Mouse (Mus musculus) left cerebral cortex, adult 9 months (tissue): ENCODE results near the gene Fam117b.

ENCODE experiments used
- DNase-seq, 2 experiments: peaks; one replicate each; pipeline ENCODE4 v3.0.0; 2022; ENCODE audit warnings: low spot score in 2 of 2

Fam117b gene

DNA sequence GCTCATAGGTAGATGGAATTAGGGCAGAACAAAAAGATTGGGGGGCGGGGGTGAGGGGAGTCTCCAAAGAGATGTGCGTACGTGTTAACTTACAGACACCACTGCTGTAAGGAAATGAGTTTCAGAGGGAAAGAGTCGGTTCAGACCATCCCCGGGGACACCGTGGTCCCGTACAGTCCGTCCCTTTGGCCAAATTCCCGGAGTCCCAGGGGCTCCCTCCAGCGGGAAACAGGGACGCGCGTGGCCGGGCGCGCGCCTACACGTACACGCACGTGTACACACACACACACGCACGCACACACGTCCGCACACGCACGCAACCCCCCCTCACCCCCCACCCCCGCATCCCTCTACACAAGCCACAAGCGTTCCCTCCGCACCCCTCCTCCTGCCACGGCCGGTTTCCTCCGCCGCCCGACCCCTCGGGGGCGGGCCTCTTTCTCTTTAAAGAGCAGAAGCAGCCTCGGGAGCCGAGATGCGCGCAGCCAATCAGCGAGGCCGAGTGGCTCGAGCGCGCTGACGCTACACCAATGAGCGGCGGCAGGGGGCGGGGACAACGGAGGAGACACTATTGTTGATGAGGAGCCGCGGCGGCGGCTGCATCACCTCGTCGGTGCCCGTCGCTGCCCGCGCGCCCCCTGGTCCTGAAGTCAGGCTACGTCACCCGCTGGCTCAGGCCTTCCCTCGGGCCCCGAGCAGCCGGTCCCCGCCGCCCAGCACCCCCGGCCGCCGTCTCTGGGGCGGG lies at the start of gene Fam117b:
Gene Fam117b, plus strand, starts transcription at position 594 of the 745 bp plus-strand sequence.
- DNase-seq: peak; percentile 95 to 98

DNA sequence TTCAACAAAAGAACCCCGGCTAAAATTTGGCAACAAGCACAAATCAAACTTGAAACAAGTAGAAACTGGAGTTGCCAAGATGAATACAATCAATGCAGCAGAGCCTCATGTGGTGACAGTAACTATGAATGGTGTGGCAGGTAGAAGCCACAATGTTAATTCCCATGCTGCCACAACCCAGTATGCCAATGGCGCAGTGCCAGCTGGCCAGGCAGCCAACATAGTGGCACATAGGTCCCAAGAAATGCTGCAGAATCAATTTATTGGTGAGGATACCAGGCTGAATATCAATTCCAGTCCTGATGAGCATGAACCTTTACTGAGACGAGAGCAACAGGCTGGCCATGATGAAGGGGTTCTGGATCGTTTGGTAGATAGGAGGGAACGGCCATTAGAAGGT lies 44.8 kb upstream of the Fam117b start:
- DNase-seq: no peak

DNA sequence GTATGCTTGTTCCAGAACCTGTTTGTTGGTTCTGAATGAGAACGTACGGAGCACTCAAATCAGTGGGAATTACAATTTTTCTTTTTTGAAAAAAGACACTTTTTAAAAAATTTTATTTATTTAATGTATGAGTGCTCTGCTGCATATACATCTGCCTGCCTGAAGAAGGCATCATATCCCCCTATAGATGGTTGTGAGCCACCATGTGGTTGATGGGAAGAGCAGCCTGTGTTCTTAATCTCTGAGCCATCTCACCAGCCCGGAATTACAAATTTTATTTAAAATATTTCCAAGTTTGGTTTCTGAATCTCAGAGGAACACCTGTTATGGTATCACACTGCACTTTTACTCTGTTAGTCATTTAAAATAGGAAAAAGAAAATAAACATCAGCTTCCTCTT lies 38.8 kb upstream of the Fam117b start:
- no peak for DNase-seq

DNA sequence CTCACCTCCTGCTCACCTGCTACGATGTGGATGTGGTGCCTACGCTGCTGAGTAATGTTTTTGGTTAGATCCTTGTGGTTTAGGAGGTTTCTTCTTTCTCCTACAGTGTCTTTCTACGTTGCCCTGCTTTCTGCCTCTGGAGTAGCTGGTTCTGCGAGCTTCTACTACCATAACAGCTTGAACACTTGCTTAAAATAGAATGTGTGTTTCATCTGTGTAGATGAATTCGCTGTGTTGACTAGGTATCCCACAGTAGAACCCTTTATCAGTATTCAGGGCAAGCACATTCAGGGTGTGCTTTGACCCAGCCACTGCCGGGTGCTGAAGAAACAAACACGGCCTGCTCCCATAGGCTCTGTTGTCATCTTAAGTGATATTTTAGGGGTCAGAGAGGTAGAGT lies 34.7 kb upstream of the Fam117b start:
- DNase-seq: no peak

DNA sequence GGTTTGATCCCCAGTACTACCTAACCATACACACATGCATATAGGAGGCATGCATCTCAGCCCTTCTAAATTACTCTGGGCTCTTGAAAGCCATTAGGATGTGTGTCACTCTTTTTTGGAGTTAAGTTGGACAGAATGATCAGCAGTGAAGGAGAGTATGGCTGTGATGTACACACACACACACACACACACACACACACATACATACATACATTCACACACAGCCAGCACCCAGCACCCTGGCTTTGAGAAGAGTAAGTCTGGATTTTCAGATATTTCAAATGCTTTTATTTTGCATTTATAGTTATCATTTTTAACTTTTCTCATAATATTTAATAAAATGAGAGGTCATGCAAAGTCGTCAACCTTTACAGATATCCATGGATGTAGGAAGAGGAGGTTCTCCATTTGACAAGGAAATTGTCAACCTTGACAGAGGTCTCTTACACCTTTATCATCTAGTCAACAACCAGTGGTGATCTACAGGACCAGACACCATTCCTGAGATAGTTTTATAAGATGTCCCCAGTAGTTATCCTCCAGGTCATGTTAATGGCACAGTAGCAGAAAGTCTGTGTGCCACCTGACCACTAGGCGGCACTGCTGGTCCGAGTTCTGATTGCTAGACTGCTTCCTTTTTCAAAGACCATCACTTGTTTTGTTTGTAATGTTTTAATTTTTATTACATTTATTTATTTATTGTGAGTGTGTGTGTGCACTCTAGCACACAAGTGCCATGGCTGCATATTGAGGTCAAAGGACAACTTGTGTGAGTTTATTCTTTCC lies 29.3 kb upstream of the Fam117b start:
- peak in 1 of 2 experiments; percentile 77 for DNase-seq

DNA sequence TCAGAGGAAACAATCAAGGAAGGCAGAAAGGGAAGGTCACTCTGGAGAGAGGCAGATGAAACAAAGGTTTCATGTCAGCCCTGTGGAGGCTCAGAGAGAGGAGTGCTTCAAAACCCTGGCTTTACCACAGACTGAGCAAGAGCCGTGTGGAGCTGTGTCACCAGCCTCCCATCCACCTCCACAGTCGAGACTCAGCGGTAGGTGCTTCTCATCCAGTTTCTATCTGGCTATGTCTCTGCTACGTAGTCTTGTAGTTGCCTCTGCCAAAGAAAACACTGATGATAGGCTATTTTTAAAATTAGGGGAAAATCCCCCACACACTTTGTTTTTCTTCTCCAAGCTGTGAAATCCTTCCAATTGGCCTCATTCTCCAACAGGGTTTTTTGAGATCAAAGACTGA lies 25.9 kb upstream of the Fam117b start:
- DNase-seq: peak in 1 of 2 experiments; percentile 17

DNA sequence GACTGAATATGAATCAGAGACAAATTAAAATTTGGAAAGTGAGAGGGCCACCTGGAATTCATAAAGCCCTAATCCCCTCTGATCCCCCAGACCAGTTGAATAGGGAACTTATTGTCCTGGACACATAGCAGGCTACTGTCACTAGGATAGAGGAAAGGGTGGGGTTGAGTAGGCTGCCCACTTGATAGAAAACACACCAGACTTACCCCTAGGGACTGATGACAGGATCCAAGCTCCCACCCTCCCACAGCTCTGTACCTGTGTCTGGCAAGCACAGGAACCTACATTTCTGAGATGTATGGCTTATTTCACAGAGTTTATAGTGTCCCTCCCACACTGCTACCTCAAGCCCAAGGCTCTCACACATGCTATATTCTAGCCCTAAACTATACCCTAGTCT lies 24.8 kb upstream of the Fam117b start:
- DNase-seq: no peak

DNA sequence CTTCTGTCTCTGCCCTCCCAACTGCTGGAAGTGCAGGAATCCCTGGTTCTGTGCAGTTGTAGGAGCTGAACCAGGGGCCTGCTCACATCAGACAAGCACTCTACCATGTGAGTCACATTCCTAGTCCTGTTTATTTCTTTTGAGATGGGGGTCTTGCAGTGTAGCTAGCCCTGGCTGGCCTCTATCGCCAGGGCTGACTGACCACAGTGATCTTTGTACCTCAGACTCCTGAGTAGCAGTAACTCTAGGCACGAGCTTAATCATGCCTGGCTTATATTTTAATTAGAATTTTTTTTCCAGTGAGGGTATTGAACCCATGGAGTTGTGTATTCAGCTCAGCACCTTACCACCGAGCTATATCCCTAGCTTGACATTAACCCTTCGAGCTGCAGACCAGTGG lies 21.6 kb upstream of the Fam117b start:
- DNase-seq: no peak

DNA sequence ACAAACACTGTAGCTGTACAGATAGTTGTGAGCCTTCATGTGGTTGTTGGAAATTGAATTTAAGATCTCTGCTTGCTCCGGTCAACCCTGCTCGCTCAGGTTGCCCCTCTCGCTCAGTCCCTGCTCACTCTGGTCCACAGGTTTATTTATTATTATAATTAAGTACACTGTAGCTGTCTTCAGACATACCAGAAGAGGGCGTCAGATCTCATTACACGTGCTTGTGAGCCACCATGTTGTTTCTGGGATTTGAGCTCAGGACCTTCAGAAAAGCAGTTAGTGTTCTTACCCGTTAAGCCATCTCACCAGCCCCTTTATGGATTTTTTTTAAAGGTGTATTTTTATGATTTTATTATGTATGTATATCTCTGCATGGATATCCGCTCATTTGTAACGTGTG lies 20.0 kb upstream of the Fam117b start:
- no peak for DNase-seq

DNA sequence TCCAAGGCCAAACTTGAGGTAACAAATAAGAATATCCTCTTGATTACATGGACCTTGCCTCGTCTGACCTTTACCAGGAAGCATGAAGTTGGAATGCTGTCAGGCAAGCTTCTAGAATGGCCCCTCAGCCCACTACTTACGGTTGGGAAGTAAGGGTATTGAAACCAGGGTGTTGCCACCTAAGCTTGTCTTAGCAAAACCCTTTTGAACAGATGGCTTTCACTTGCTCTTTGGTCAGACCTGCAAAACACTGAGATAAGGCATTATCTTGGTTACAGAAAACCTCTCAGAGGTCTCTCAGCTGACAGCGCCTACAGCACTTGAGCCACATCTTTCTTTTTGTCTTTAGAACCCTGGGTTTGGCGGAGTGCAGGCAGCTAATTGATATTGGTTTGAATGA lies 18.8 kb upstream of the Fam117b start:
- DNase-seq: no peak

DNA sequence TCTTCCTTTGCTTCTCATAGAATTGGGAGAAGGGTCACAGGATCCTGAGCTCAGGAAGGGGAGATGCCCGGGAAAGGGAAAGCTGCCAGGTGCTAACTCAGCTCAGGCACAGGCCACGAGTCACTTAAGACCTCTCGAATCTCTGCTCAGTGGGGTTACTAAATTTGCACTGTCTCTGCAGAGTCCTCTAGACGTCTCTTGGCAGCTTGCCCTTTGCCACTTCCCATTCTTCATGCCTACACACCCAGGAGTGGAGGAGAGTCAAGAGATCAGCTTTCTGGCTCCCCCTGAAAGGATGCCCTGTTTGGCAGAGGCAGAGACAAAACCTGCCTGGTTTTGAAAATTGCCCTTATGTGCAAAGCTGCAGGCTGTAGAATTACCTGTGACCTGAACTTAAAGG lies 17.4 kb upstream of the Fam117b start:
- peak; percentile 37 to 56 for DNase-seq

DNA sequence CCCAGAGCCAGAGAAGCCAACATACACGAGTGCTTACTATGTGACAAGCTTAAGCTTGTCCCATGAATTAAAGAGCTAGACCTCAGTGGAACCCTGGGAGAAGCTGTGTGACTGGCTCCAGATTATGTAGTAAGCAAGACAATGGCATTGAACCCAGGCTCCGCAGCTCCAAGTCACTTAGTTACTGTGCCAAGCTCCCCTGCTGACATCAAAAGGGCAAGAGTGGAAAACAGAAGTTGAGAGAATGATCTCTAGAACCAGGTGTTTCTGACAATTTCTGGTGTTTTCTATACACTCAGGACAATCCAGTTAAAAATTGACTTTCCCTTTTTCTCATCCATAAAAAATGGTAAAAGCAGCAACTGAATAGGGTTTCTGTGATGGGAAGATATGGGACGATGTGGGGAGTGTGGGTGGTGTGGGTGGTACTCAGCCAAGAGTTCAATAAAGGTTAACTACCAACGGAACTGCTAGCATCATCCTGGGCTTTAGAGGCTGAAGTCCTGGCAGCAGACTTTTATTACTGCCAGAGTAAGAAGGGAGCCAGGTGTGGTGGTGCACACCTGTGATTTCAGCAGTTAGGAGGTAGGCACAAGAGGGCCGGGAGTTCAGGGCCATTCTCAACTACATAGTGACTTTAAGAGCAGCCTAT lies 15.5 kb upstream of the Fam117b start:
- DNase-seq: no peak

DNA sequence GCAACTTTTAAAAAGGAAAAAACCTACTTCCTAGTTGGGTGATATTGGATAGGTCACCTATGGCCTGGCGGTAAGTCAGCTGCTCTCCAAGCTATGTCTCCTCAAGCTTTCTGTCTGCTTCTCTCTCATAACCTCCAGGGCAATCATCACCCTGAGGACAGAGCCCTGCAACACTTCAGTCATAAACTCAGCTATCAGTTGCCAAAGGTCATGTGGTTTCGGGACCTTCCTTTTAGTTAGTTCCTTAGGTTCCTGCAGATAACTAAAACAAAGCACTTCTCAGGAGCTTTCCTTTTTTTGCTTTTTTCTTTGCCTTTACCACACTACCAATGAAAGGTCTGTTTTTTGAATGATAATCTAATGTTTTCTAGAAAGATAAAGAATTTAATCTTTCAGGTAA lies 13.1 kb upstream of the Fam117b start:
- no peak for DNase-seq

DNA sequence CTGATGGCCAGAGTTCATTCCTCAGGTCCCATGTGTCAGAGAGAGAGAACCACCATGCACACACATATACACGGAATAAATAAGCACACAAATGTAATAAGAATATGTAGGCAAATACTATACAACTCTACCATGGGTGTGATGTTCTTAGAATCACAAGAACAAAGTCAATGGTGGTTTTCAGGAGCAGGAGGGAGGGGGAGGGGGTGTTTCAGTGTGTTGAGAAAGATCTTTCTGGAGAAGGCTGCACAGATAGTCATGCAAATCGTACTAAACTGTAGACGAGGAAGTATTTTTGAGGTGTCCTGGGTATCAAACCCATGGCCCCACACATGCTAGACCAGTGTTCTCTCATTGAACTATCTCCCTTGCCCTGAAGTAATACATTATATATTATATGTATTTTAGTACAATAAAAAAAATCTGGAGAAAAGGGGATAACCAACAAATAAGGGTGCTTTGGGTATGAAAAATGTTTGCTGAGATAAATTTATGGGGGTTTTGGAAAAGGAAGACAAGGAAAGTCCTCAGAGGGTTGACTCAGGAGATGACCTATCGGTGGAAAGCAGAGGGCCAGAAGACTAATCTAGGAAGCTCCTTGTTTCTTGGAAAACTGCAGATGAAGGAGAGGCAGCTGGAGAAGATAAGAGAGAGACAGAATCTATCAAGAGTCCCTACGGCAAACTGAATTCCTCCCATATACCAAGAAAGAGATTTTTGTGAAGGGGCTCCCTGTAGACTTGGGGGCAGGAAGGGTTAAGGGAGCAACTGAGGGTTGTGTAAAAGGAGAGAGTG lies 11.5 kb upstream of the Fam117b start:
- DNase-seq: no peak

DNA sequence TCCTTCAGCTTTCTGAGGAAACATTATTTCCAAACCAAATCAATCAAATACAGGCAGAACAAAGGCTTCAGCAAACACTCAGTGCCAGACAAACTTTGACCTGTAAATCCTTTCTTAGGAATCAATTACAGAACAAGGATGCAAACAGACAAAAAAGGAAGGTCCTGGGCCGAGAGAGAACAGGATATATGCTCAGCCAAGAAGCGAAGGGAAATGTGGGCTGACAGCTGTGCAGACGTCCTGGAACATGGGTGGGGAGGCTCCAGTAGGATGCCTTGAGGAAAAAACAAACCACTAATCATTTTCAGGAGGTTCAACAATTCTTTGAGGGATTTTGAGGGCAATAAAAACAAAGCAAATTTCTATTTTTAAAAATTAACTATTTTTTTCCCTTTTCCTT lies 10.2 kb upstream of the Fam117b start:
- no peak for DNase-seq

DNA sequence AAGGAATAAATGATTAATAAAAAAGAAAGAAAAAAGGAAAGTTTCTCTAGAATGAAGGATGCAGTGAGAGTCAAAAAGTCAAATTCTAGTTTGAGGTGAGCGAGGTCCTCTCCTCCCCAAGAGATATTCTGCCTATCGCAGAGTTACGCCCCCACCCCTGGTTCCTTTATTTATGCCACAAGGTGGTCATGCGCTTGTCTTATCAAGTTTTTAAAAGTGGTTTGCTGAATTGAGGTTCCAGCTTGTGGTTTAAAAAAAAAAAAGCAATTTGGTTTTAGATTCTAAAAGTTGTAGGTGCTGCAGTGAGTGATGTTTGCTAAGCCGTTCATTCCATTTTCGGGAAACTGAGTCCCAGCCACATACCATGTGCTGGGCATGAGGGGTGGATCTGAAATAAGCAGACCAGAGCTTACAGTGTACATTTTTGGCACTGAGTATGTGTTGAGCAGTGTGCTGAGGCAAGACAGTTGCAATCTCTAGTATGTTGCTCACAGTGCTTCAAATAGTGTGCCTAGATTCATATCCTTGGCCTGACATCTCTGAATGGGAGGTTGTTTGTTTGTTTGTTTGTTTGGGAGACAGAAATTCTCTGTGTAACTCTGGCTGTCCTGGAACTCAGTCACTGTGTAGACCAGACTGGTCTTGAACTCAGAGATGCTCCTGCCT lies 8.0 kb upstream of the Fam117b start:
- DNase-seq: no peak

DNA sequence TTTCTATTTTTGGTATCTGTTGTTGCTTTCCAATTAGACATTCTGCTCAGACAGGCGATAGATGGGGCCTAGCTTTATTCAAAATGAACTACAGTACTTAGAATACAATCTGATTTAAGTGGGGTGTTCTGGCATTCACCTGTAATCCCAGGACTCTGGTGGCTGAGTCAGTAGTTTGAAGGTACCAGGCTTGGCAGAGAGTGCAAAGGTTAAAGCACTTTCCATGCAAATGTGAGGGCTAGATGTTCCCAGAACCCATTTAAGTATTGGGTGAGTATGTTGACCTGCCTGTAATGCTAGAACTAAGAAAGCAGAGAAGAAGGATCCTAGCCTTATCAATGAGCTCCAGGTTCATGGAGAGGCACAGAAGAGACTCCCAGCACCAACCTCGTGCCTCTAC lies 6.9 kb upstream of the Fam117b start:
- DNase-seq: no peak

DNA sequence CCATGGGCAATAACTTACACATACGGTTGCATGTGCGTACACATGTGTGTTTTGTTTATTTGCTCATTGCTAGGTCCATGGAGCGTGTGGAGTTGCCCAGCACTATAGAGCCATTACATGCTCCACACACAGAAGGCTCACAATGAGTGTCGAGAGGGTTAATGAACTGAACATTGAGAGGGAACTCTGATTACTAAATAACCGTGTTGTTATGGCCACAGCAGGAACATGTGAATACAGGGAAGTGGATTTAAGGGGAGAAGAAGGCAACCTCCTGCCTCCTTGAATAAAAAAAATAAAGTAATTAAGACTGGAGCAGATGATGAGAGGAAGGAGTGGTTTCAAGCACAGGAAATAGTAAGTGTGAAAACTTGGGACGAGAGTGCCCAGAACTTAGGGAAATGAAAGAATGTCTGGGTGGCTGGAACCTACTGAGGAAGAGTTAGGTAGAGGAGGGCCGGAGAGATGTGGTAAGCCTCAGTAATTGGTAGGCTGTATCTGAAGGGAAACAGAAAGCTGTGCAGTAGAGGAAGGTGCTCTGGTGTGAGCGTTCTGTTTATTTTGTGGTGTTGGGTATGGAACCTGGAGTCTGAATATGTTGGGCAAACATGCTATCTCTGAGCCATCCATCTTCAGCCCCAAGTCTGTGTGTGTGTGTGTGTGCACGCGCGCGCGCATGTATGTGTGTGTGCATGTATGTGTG lies 5.8 kb upstream of the Fam117b start:
- no peak for DNase-seq

DNA sequence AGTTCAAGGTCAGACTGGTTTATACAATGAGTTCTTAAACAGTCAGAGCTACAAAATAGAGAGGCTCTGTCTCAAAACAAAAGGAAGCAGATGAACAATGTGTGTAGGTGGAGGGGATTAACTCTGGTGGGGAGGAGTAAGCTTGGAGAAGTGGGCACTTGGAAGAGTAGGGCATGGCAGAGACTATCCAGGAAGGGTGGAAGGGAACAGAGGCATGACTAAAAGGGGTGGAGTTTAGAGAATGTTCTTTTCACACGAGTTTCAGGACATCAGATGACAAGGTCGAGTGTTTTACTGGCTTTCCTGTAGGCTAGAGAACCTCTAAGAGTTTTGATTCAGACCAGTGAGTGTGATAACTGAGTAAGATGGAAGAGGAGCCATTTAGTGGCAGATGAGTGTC lies 5.1 kb upstream of the Fam117b start:
- no peak for DNase-seq

DNA sequence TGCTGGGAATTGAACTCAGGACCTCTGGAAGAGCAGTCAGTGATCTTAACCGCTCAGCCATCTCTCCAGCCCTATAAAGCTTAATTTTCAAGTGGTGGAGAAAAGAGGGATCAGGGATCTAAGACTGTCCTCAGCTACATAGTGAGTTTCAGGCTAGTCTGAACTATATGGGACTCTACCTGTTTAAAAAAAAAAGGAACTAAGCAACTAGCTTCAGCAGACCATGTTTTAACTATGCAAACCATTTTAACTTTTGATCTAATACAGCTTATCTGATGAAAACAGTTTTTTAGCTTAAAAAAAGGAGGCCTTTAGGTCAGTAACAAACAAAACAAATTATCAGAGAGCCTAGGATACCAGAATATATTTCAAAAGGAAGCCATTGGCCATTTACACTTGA lies 1.9 kb upstream of the Fam117b start:
- no peak for DNase-seq
